Mouse (Mus musculus): Measurements from ENCODE around the gene Pogk. TPM values are rescaled to one million over a fixed set of nuclear protein-coding genes. Genes with fewer than 3 reads are reported as not detected.

Pogk gene
- total RNA-seq, 1 experiment, result 3.5 TPM

- DNase-seq (ENCODE audit: low read depth, low spot score), result no peak
- H3K9ac ChIP-seq (ENCODE audit: insufficient read depth, low read depth, low read length, poor library complexity, severe bottlenecking), result no peak overlapping the region
Observed at GRCm38 (mm10) chr1:166384614-166385013, 25.0 kb downstream of the Pogk start.

GRCm38 (mm10) chr1:166382626-166383025, 27.0 kb downstream of the Pogk start:
- Histone ChIP-seq H3K36me3 (ENCODE audit: control insufficient read depth, insufficient read depth, low read length, poor library complexity, severe bottlenecking) (no peaks in the 10 kb centered on the region), H3K27ac (ENCODE audit: insufficient read depth, low read depth, low read length, poor library complexity, severe bottlenecking) (no peak overlapping the region), H3K4me1 (ENCODE audit: control insufficient read depth in 2 of 2, insufficient read depth in 2 of 2, low read length in 2 of 2, poor library complexity in 1 of 2) (no peaks in the 10 kb centered on the region), H3K9me3 (ENCODE audit: control insufficient read depth, insufficient read depth, low read depth, low read length) (no peaks in the 10 kb centered on the region), H3K9ac (ENCODE audit: insufficient read depth, low read depth, low read length, poor library complexity, severe bottlenecking) (no peak overlapping the region), H3K4me3 (ENCODE audit: insufficient read depth in 1 of 2, low read depth in 1 of 2, low read length in 2 of 2, poor library complexity in 1 of 2, severe bottlenecking in 1 of 2) (no peak overlapping the region)
- in situ Hi-C loops (cut with MboI; ENCODE audit: low sequenced_read_pairs in 2 of 2, unreplicated experiment in 2 of 2), result no loop called here
- no peak for TF ChIP-seq CHD2 (IDR thresholded peaks at IDR 0.05; ENCODE audit: low read depth, low read length)
- TF ChIP-seq MAFK (IDR thresholded peaks at IDR 0.05; ENCODE audit: insufficient read depth, low read depth, low read length), result no peak
- TF ChIP-seq HCFC1 (IDR thresholded peaks at IDR 0.05; ENCODE audit: borderline replicate concordance, insufficient read depth, low read length), result no peak
- no peak for TF ChIP-seq ZNF384 (IDR thresholded peaks at IDR 0.05; ENCODE audit: low read depth, low read length)
- no peak for TF ChIP-seq ZC3H11A (IDR thresholded peaks at IDR 0.05; ENCODE audit: borderline replicate concordance, low read depth, low read length)
- no peak for DNase-seq (ENCODE audit: low read depth, low spot score)

More at GRCm38 (mm10) chr1:166384614-166385013, 25.0 kb downstream of the Pogk start:
- H3K4me1 ChIP-seq (ENCODE audit: control insufficient read depth in 2 of 2, insufficient read depth in 2 of 2, low read length in 2 of 2, poor library complexity in 1 of 2), result no peaks in the 10 kb centered on the region
- H3K27ac ChIP-seq (ENCODE audit: insufficient read depth, low read depth, low read length, poor library complexity, severe bottlenecking), result no peak overlapping the region
- in situ Hi-C loops (cut with MboI; ENCODE audit: low sequenced_read_pairs in 2 of 2, unreplicated experiment in 2 of 2), result no loop called here
- H3K4me3 ChIP-seq (ENCODE audit: insufficient read depth in 1 of 2, low read depth in 1 of 2, low read length in 2 of 2, poor library complexity in 1 of 2, severe bottlenecking in 1 of 2), result no peak overlapping the region
- H3K36me3 ChIP-seq (ENCODE audit: control insufficient read depth, insufficient read depth, low read length, poor library complexity, severe bottlenecking), result peaks cover 7% of the 10 kb centered on the region; the same call in 1 of the 2 replicates
- TF ChIP-seq CHD2 (IDR thresholded peaks at IDR 0.05; ENCODE audit: low read depth, low read length) (no peak), HCFC1 (IDR thresholded peaks at IDR 0.05; ENCODE audit: borderline replicate concordance, insufficient read depth, low read length) (no peak), ZNF384 (IDR thresholded peaks at IDR 0.05; ENCODE audit: low read depth, low read length) (no peak), MAFK (IDR thresholded peaks at IDR 0.05; ENCODE audit: insufficient read depth, low read depth, low read length) (no peak), ZC3H11A (IDR thresholded peaks at IDR 0.05; ENCODE audit: borderline replicate concordance, low read depth, low read length) (no peak)
- no peaks in the 10 kb centered on the region for H3K9me3 ChIP-seq (ENCODE audit: control insufficient read depth, insufficient read depth, low read depth, low read length)

- DNase-seq (ENCODE audit: low read depth, low spot score), result no peak
- H3K36me3 ChIP-seq (ENCODE audit: control insufficient read depth, insufficient read depth, low read length, poor library complexity, severe bottlenecking), result no peaks in the 10 kb centered on the region
- H3K4me3 ChIP-seq (ENCODE audit: insufficient read depth in 1 of 2, low read depth in 1 of 2, low read length in 2 of 2, poor library complexity in 1 of 2, severe bottlenecking in 1 of 2), result no peak overlapping the region
- H3K9ac ChIP-seq (ENCODE audit: insufficient read depth, low read depth, low read length, poor library complexity, severe bottlenecking), result no peak overlapping the region
- no peaks in the 10 kb centered on the region for H3K9me3 ChIP-seq (ENCODE audit: control insufficient read depth, insufficient read depth, low read depth, low read length)
- TF ChIP-seq MAFK (IDR thresholded peaks at IDR 0.05; ENCODE audit: insufficient read depth, low read depth, low read length), result no peak
- TF ChIP-seq CHD2 (IDR thresholded peaks at IDR 0.05; ENCODE audit: low read depth, low read length), result no peak
- TF ChIP-seq ZNF384 (IDR thresholded peaks at IDR 0.05; ENCODE audit: low read depth, low read length), result no peak
- no peak for TF ChIP-seq HCFC1 (IDR thresholded peaks at IDR 0.05; ENCODE audit: borderline replicate concordance, insufficient read depth, low read length)
- no peak for TF ChIP-seq ZC3H11A (IDR thresholded peaks at IDR 0.05; ENCODE audit: borderline replicate concordance, low read depth, low read length)
- H3K27ac ChIP-seq (ENCODE audit: insufficient read depth, low read depth, low read length, poor library complexity, severe bottlenecking), result no peak overlapping the region
- no peaks in the 10 kb centered on the region for H3K4me1 ChIP-seq (ENCODE audit: control insufficient read depth in 2 of 2, insufficient read depth in 2 of 2, low read length in 2 of 2, poor library complexity in 1 of 2)
- in situ Hi-C loops (cut with MboI; ENCODE audit: low sequenced_read_pairs in 2 of 2, unreplicated experiment in 2 of 2), result no loop called here
Observed at GRCm38 (mm10) chr1:166381821-166382220, 27.8 kb downstream of the Pogk start.

GRCm38 (mm10) chr1:166381336-166381735, 28.3 kb downstream of the Pogk start:
- in situ Hi-C loops (cut with MboI; ENCODE audit: low sequenced_read_pairs in 2 of 2, unreplicated experiment in 2 of 2), result no loop called here
- no peak overlapping the region for H3K9ac ChIP-seq (ENCODE audit: insufficient read depth, low read depth, low read length, poor library complexity, severe bottlenecking)
- no peak overlapping the region for H3K27ac ChIP-seq (ENCODE audit: insufficient read depth, low read depth, low read length, poor library complexity, severe bottlenecking)
- H3K36me3 ChIP-seq (ENCODE audit: control insufficient read depth, insufficient read depth, low read length, poor library complexity, severe bottlenecking), result no peaks in the 10 kb centered on the region
- no peaks in the 10 kb centered on the region for H3K9me3 ChIP-seq (ENCODE audit: control insufficient read depth, insufficient read depth, low read depth, low read length)
- TF ChIP-seq ZC3H11A (IDR thresholded peaks at IDR 0.05; ENCODE audit: borderline replicate concordance, low read depth, low read length) (no peak), ZNF384 (IDR thresholded peaks at IDR 0.05; ENCODE audit: low read depth, low read length) (no peak), MAFK (IDR thresholded peaks at IDR 0.05; ENCODE audit: insufficient read depth, low read depth, low read length) (no peak), HCFC1 (IDR thresholded peaks at IDR 0.05; ENCODE audit: borderline replicate concordance, insufficient read depth, low read length) (no peak), CHD2 (IDR thresholded peaks at IDR 0.05; ENCODE audit: low read depth, low read length) (no peak)
- H3K4me3 ChIP-seq (ENCODE audit: insufficient read depth in 1 of 2, low read depth in 1 of 2, low read length in 2 of 2, poor library complexity in 1 of 2, severe bottlenecking in 1 of 2), result no peak overlapping the region
- DNase-seq (ENCODE audit: low read depth, low spot score), result no peak
- H3K4me1 ChIP-seq (ENCODE audit: control insufficient read depth in 2 of 2, insufficient read depth in 2 of 2, low read length in 2 of 2, poor library complexity in 1 of 2), result no peaks in the 10 kb centered on the region

Data from ES-E14 (cell line).